Mouse (Mus musculus) liver, postnatal 0 days (tissue): ENCODE results near the gene Taf4. TPM values are rescaled to one million over a fixed set of nuclear protein-coding genes. Genes with fewer than 3 reads are reported as not detected.
A peak's percentile ranks its signal among the peaks of the same experiment; 100 is the strongest.

ENCODE experiments used
- ATAC-seq: fragments of 200-750 bp; cut with Nextera tagmentation; 2 replicates; pipeline ENCODE4 v1.8.0; 2017; ENCODE audit warnings: mild to moderate bottlenecking, moderate library complexity
- DNase-seq: peaks from one replicate; pipeline ENCODE4 v3.0.0-alpha.2; 2016
- H3K27ac ChIP-seq: fragments of 300-500 bp; sonication (generic); 2 replicates; pipeline ENCODE4 v1.5.1; 2014; ENCODE audit warnings: antibody characterized with exemption, moderate library complexity, mild to moderate bottlenecking, low read depth
- H3K27me3 ChIP-seq: fragments of 300-500 bp; sonication (generic); 2 replicates; pipeline ENCODE4 v1.6.1; 2014; ENCODE audit warnings: low read length, control low read depth, mixed read lengths; ENCODE audit not compliant: insufficient read depth
- H3K36me3 ChIP-seq: fragments of 300-500 bp; sonication (generic); replicated peaks from 2 replicates; pipeline ENCODE4 v1.6.1; 2014; ENCODE audit warnings: mild to moderate bottlenecking, control low read depth, low read length, moderate library complexity, mixed read lengths; ENCODE audit not compliant: insufficient read depth
- H3K4me1 ChIP-seq: fragments of 300-500 bp; sonication (generic); 2 replicates; pipeline ENCODE4 v1.6.1; 2014; ENCODE audit warnings: antibody characterized with exemption, mild to moderate bottlenecking, control low read depth; ENCODE audit not compliant: insufficient read depth
- H3K4me2 ChIP-seq: fragments of 300-500 bp; sonication (generic); 2 replicates; pipeline ENCODE4 v1.6.1; 2014; ENCODE audit warnings: low read depth, mild to moderate bottlenecking, low read length, moderate library complexity, mixed read lengths
- H3K4me3 ChIP-seq: fragments of 300-500 bp; sonication (generic); 2 replicates; pipeline ENCODE4 v1.5.1; 2014; ENCODE audit warnings: low read depth, low read length
- H3K9ac ChIP-seq: fragments of 300-500 bp; sonication (generic); replicated peaks from 2 replicates; pipeline ENCODE4 v1.6.1; 2014; ENCODE audit warnings: mild to moderate bottlenecking, moderate library complexity
- H3K9me3 ChIP-seq: fragments of 300-500 bp; sonication (generic); 2 replicates; pipeline ENCODE4 v1.6.1; 2016; ENCODE audit warnings: mild to moderate bottlenecking, control low read depth, low read length, mixed read lengths
- CTCF ChIP-seq: sonication (generic); IDR thresholded peaks from 2 replicates; pipeline ENCODE4 v1.5.1; 2016; ENCODE audit warnings: antibody characterized with exemption, low read depth
- EP300 ChIP-seq: IDR thresholded peaks from 2 replicates; pipeline ENCODE4 v1.6.1; 2016; ENCODE audit warnings: antibody characterized with exemption, low read depth, mild to moderate bottlenecking
- WGBS: fragments of 180-500 bp; shearing (Covaris S2); extraction: QIAGEN DNeasy Blood & Tissue Kit; methylation state at CpG from one replicate; pipeline ENCODE4 v1.1.7; 2014; ENCODE audit not compliant: insufficient replicate concordance; 5-methylcytosine and 5-hydroxymethylcytosine counted together
- polyA plus RNA-seq: library from polyadenylated mRNA; unstranded; fragments of >200 nt; fragmentation: Nextera tagmentation; extraction: Ambion mirVana; gene quantifications from 2 replicates; pipeline ENCODE4 v1.2.1, GENCODE M21; 2015

Gene Taf4
- polyA plus RNA-seq, 1 experiment from 2014 or later, result 1.7 TPM

DNA sequence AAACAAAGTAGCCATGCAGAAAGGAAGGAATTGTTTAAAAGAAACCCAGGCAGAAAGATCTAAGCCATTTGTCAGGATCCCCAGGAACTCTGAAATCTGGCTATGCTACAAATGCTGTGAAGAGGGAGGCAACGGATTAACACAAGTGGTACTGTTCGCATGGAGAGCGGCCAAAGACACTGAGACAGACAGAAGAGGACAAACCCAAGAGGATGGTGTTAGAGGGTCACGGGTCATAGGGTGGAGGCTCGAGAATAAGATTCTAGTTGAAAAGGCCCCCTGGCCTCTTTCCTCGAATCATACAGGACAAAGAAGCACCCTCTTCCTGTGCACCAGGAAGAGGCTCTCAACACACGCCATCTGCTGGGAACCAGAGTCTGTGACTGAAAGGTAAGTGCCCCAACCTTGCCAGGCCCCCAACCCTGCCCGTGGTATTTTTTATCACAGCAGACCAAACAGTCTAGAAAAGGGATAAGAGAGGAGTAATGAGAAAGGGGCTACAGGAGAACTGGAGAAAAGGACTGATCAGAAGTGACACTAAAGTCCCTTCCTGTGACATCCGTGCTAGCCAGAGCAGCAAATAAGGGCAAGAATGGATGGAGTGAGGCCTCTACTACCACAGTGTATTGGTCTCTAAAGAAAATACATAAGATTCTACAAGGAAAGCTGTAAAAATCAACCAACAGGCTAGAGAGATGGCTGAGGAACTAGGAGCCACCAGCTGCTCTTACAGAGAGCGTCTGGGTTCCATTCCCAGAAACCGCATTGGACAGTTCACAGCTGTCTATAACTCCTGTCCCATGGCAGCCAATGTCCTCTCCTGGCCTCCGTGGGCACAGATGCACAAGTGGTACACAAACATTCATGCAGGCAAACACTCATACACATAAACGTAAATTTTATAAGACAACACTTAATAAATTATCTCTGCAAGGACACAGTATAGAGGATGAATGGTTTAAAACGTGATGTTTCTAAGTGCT, 24.6 kb downstream of the Taf4 start:
- Histone ChIP-seq H3K4me2 (no peak overlapping the region), H3K4me3 (no peak overlapping the region), H3K4me1 (peaks cover 12% of the 10 kb centered on the region), H3K27ac (no peak overlapping the region), H3K27me3 (no peaks in the 10 kb centered on the region), H3K36me3 (no peaks in the 10 kb centered on the region), H3K9me3 (no peaks in the 10 kb centered on the region), H3K9ac (no peak overlapping the region)
- no peak for DNase-seq
- 61% methylated on average over 14 of the region's 14 CpGs for WGBS
- ATAC-seq, result no peak
- TF ChIP-seq CTCF (0 out of 2 replicates have a peak, but pooled peaks have one; percentile 11), EP300 (no peak)

GRCm38 (mm10) chr2:179948820-179949219, 27.6 kb downstream of the Taf4 start:
- TF ChIP-seq EP300, result no peak
- TF ChIP-seq CTCF, result no peak
- H3K9me3 ChIP-seq, result no peaks in the 10 kb centered on the region
- no peak overlapping the region for H3K9ac ChIP-seq
- H3K4me2 ChIP-seq, result no peak overlapping the region
- ATAC-seq, result no peak
- no peak for DNase-seq
- no peaks in the 10 kb centered on the region for H3K27me3 ChIP-seq
- H3K27ac ChIP-seq, result no peak overlapping the region
- WGBS, result 46% methylated on average over 5 of the region's 5 CpGs
- H3K4me1 ChIP-seq, result peaks cover 22% of the 10 kb centered on the region
- no peak overlapping the region for H3K4me3 ChIP-seq
- H3K36me3 ChIP-seq, result no peaks in the 10 kb centered on the region

- no peaks in the 10 kb centered on the region for H3K36me3 ChIP-seq
These were observed 28.8 kb downstream of the Taf4 start for GRCm38 (mm10) chr2:179947607-179948006.

DNA sequence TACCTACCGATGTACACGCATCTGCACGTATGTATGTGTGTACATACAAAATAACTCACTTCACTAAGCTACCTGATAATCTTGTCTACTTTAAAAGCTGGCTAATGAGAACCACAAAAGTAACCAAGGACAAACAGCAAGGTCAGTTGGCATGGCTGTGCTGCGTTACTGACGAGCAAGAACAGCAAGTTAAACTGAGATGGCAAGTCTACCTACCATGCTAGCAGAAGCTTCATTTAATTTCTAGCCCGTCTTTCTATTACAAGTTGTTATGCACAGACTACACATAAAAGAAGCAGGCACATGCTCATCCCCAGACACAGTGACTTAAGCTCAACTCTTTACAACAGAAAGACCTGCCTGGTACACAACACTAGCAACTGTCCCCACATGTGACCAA, 29.9 kb downstream of the Taf4 start:
- Histone ChIP-seq H3K4me1 (peaks cover 15% of the 10 kb centered on the region), H3K27ac (no peak overlapping the region), H3K9me3 (no peaks in the 10 kb centered on the region), H3K4me3 (no peak overlapping the region), H3K27me3 (no peaks in the 10 kb centered on the region), H3K9ac (no peak overlapping the region), H3K36me3 (no peaks in the 10 kb centered on the region), H3K4me2 (no peak overlapping the region)
- TF ChIP-seq EP300 (no peak), CTCF (no peak)
- WGBS, result 89% methylated on average over 6 of the region's 6 CpGs
- no peak for DNase-seq
- no peak for ATAC-seq

More at GRCm38 (mm10) chr2:179947607-179948006, 28.8 kb downstream of the Taf4 start:
- H3K9ac ChIP-seq, result no peak overlapping the region
- H3K9me3 ChIP-seq, result no peaks in the 10 kb centered on the region
- 73% methylated on average over 5 of the region's 5 CpGs for WGBS
- no peak for TF ChIP-seq CTCF
- TF ChIP-seq EP300, result no peak
- ATAC-seq (no peak), DNase-seq (no peak)
- H3K27me3 ChIP-seq, result no peaks in the 10 kb centered on the region
- no peak overlapping the region for H3K4me3 ChIP-seq
- peaks cover 22% of the 10 kb centered on the region for H3K4me1 ChIP-seq
- no peak overlapping the region for H3K4me2 ChIP-seq
- no peak overlapping the region for H3K27ac ChIP-seq

- no peaks in the 10 kb centered on the region for H3K27me3 ChIP-seq
- ATAC-seq (peak; percentile 50; the same call in 1 of the 2 replicates), DNase-seq (no peak)
- H3K36me3 ChIP-seq, result no peaks in the 10 kb centered on the region
- H3K4me3 ChIP-seq, result no peak overlapping the region
- 34% methylated on average over 4 of the region's 4 CpGs for WGBS
- no peak overlapping the region for H3K9ac ChIP-seq
- H3K4me2 ChIP-seq, result no peak overlapping the region
- H3K9me3 ChIP-seq, result no peaks in the 10 kb centered on the region
- H3K27ac ChIP-seq, result no peak overlapping the region
- H3K4me1 ChIP-seq, result peaks cover 12% of the 10 kb centered on the region
- no peak for TF ChIP-seq CTCF
- TF ChIP-seq EP300, result no peak
These were observed 31.4 kb downstream of the Taf4 start for GRCm38 (mm10) chr2:179945051-179945450.

- H3K9me3 ChIP-seq, result no peaks in the 10 kb centered on the region
- H3K4me1 ChIP-seq, result peaks cover 15% of the 10 kb centered on the region
- no peak for TF ChIP-seq EP300
- TF ChIP-seq CTCF, result no peak
- DNase-seq, result no peak
- H3K27me3 ChIP-seq, result no peaks in the 10 kb centered on the region
- H3K27ac ChIP-seq, result no peak overlapping the region
- H3K4me2 ChIP-seq, result no peak overlapping the region
- H3K4me3 ChIP-seq, result no peak overlapping the region
- WGBS, result 91% methylated on average over 1 of the region's 1 CpGs
- H3K9ac ChIP-seq, result no peak overlapping the region
- 0 out of 2 replicates have a peak, but pooled peaks cover 2% of the 10 kb centered on the region for H3K36me3 ChIP-seq
- no peak for ATAC-seq
These were observed 34.8 kb downstream of the Taf4 start for GRCm38 (mm10) chr2:179941696-179942095.
